Mouse (Mus musculus): ENCODE measurements at regions not wholly inside any gene's neighbourhood (a gene's known extent, or its start where the extent isn't known, plus 50 kb on each side); places are given as distances from the start of the nearest gene placed in this dataset.

DNA sequence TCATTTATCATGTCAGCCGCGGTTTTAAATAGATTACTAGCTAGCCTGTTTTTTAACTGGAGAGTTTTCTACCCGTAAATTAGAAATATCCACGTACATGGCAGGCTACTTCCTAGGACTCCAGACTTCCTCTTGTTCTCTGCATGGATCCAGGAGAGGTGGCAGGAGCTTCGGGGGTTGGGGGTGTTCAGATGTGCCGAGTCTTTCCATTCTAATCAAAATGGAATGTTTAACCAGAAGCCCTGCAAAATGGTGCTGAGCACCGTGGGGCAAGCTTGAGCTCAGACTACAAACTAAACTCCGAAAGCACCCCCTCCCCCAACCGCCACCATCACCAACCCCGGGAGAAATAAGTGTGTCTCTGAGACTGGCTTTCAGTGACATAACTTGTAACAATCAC lies 73.4 kb upstream of the 4930535I16Rik start:
- DNase-seq (ENCODE audit: low spot score in 2 of 2) = no peak

DNA sequence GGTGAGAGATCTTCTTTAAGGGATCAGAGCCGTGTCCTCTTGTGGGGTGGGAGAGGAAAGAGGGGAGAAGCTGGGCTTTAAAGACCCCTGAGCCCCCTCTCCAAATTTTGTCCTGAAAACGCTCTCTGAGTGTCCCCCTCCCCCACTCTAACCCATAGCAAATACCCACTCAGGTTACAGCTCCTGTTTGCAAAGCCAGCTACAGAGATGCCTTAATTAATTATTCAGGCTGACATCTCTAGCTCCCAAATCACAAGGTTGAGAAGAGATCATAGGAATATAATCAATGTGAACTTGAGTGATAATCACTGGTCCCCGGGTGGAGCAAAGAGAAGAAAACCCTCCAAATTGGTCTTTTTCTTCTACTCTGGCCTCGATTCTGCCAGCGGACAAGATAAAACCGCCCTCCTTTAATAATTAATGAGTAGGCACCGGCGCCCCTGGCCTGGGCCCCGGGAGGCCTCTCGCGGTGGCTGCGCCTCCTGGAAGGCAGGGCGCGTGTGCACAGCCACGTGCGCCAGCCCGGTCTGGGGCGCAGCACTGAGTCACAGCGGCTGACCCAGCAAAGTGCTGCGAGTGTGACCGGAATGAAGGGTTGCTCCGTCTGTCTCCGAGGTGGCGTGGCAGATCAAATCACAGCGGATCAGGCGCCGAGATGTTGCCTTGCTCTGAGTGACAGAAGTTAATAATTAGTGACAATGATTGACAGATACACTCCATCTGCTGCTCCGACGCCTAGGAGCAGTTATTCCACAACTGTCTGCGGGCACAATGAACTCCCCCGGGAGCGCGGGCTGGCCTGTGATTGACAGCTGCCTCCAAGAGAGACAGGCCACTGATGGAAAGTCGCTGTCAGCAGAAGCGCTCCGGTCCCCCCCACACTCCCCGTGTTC lies 72.7 kb upstream of the 4930535I16Rik start:
- no peak for DNase-seq (ENCODE audit: low spot score in 2 of 2)
